Mouse (Mus musculus) midbrain, embryonic 11.5 days (tissue): ENCODE measurements around the gene Os9. TPM values are rescaled to one million over a fixed set of nuclear protein-coding genes. Genes with fewer than 3 reads are reported as not detected.
"Not testable (repeated sequence)": the region's sequence is repeated elsewhere in the genome, so short reads cannot be mapped to it uniquely, and the experiment has no call there.

ENCODE experiments used
- ATAC-seq: fragments of 200-750 bp; cut with Nextera tagmentation; 2 replicates; pipeline ENCODE4 v1.8.0; 2017; ENCODE audit warnings: moderate TSS enrichment, moderate library complexity; ENCODE audit not compliant: low FRiP score
- DNase-seq: peaks from one replicate; pipeline ENCODE4 v3.0.0; 2015; ENCODE audit warnings: low spot score; ENCODE audit errors: missing footprints
- H3K27ac ChIP-seq: fragments of 300-500 bp; sonication (generic); 2 replicates; pipeline ENCODE4 v1.5.1; 2014; ENCODE audit warnings: low read depth, low read length
- H3K27me3 ChIP-seq: fragments of 300-500 bp; sonication (generic); 2 replicates; pipeline ENCODE4 v1.6.1; 2014; ENCODE audit warnings: mild to moderate bottlenecking, low read length, moderate library complexity, mixed read lengths; ENCODE audit not compliant: control insufficient read depth, insufficient read depth
- H3K36me3 ChIP-seq: fragments of 300-500 bp; sonication (generic); 2 replicates; pipeline ENCODE4 v1.6.1; 2014; ENCODE audit warnings: mild to moderate bottlenecking, low read length, moderate library complexity, mixed read lengths; ENCODE audit not compliant: control insufficient read depth, insufficient read depth
- H3K4me1 ChIP-seq: fragments of 300-500 bp; sonication (generic); 2 replicates; pipeline ENCODE4 v1.6.1; 2014; ENCODE audit warnings: low read length; ENCODE audit not compliant: control insufficient read depth, insufficient read depth
- H3K4me2 ChIP-seq: fragments of 300-500 bp; sonication (generic); 2 replicates; pipeline ENCODE4 v1.6.1; 2014; ENCODE audit warnings: mild to moderate bottlenecking, moderate library complexity
- H3K4me3 ChIP-seq: fragments of 300-500 bp; sonication (generic); 2 replicates; pipeline ENCODE4 v1.5.1; 2014; ENCODE audit warnings: low read depth, low read length
- H3K9ac ChIP-seq: fragments of 300-500 bp; sonication (generic); 2 replicates; pipeline ENCODE4 v1.6.1; 2014; ENCODE audit warnings: low read length
- H3K9me3 ChIP-seq: fragments of 300-500 bp; sonication (generic); 2 replicates; pipeline ENCODE4 v1.6.1; 2016; ENCODE audit warnings: low read length; ENCODE audit not compliant: control insufficient read depth
- WGBS: fragments of 180-500 bp; shearing (Covaris S2); extraction: QIAGEN DNeasy Blood & Tissue Kit; methylation state at CpG from one replicate; pipeline ENCODE4 v1.1.7; 2014; 5-methylcytosine and 5-hydroxymethylcytosine counted together
- polyA plus RNA-seq: library from polyadenylated mRNA; unstranded; fragments of >200 nt; fragmentation: Nextera tagmentation; extraction: Ambion mirVana; gene quantifications from 2 replicates; pipeline ENCODE4 v1.2.1, GENCODE M21; 2014

Os9 gene
- polyA plus RNA-seq, 1 experiment from 2014 or later, result 49.7 TPM

DNA sequence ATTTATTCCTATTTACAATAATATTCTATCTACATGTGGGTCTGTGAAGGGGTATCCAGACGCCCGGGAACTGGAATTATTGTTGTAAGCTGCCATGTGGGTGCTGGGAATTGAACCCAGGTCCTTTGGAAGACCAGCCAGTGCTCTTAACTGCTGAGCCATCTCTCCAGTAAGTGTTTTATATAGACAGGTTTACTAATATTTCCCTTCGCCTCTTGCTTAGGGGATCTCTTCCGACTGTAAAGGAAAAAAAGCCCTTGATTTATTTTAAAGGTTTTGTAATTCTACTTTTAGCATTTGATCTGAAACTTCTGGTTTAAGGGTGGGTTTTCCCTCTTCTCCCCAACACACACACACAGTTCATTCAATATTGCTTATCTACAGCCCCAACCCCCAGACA, 43.3 kb upstream of the Os9 start:
- Histone ChIP-seq H3K27me3 (peaks cover 33% of the 10 kb centered on the region), H3K9ac (no peak overlapping the region), H3K4me1 (peaks cover 6% of the 10 kb centered on the region; the same call in 1 of the 2 replicates), H3K36me3 (no peaks in the 10 kb centered on the region), H3K4me3 (no peak overlapping the region), H3K4me2 (no peak overlapping the region; the same call in 1 of the 2 replicates), H3K9me3 (no peaks in the 10 kb centered on the region), H3K27ac (no peak overlapping the region)
- peak; percentile 80 for DNase-seq
- WGBS, result 94% methylated on average over 4 of the region's 4 CpGs
- ATAC-seq, result no peak

DNA sequence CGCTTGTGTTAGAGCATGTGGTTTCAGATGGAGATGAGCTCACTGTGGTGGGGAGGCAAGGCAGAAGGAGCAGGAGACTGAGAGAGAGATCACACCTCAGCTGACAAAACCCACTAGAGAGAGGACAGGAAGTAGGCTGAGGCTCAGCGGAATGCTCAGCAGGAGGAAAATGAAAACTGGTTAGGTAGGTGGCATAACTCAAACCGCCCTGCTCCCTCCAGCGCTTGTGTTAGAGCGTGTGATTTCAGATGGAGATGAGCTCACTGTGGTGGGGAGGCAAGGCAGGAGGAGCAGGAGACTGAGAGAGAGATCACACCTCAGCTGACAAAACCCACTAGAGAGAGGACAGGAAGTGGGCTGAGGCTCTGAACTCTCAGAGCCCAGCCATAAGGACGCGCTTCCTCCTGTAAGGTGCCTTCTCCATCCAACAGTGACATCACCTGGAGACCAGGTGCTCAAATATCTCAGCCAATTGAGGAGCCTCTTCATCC, 41.9 kb upstream of the Os9 start:
- WGBS, result 69% methylated on average over 7 of the region's 7 CpGs
- H3K27me3 ChIP-seq, result peaks cover 26% of the 10 kb centered on the region

GRCm38 (mm10) chr10:127160728-127161127, 39.8 kb upstream of the Os9 start:
- Histone ChIP-seq H3K27me3 (peaks cover 5% of the 10 kb centered on the region), H3K9me3 (no peaks in the 10 kb centered on the region), H3K27ac (no peak overlapping the region), H3K4me2 (no peak overlapping the region), H3K4me1 (peaks cover 5% of the 10 kb centered on the region; the same call in 1 of the 2 replicates), H3K9ac (no peak overlapping the region), H3K4me3 (no peak overlapping the region), H3K36me3 (no peaks in the 10 kb centered on the region)
- DNase-seq, result no peak
- ATAC-seq, result no peak
- 74% methylated on average over 3 of the region's 3 CpGs for WGBS

More for the DNA sequence above, 41.9 kb upstream of the Os9 start:
- not testable (repeated sequence) for H3K36me3 ChIP-seq, DNase-seq, H3K9me3 ChIP-seq, H3K9ac ChIP-seq, H3K27ac ChIP-seq, H3K4me1 ChIP-seq, ATAC-seq, H3K4me3 ChIP-seq, H3K4me2 ChIP-seq

GRCm38 (mm10) chr10:127160081-127160480, 39.1 kb upstream of the Os9 start:
- no peaks in the 10 kb centered on the region; the same call in 1 of the 2 replicates for H3K4me1 ChIP-seq
- no peak overlapping the region for H3K4me2 ChIP-seq
- no peaks in the 10 kb centered on the region for H3K9me3 ChIP-seq
- no peak overlapping the region for H3K9ac ChIP-seq
- H3K27me3 ChIP-seq, result no peaks in the 10 kb centered on the region
- ATAC-seq (no peak), DNase-seq (no peak)
- H3K36me3 ChIP-seq, result no peaks in the 10 kb centered on the region
- no peak overlapping the region for H3K27ac ChIP-seq
- 86% methylated on average over 9 of the region's 9 CpGs for WGBS
- H3K4me3 ChIP-seq, result no peak overlapping the region

DNA sequence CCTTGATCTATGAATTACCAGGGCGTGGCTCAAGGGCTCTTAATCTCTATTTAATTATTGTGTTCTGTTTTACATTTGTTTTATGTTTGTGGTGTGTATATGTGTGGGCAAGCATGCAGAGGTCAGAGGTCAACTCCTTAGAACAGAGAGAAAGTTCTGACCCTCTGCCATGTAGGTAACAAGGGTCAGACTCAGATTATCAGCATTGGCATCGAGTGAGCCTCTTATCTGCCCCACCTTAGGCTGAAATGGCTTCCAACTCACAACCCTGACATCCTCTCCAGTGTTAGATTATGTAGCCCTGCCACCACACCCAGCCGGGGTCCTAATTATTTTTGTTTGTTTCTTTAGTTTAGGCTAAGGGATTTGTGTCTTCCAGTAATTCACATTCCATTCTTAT, 37.5 kb upstream of the Os9 start:
- no peaks in the 10 kb centered on the region for H3K4me1 ChIP-seq
- H3K9ac ChIP-seq, result no peak overlapping the region
- H3K27me3 ChIP-seq, result no peaks in the 10 kb centered on the region
- DNase-seq (no peak), ATAC-seq (no peak)
- WGBS, result 63% methylated on average over 3 of the region's 3 CpGs
- no peak overlapping the region for H3K4me2 ChIP-seq
- H3K9me3 ChIP-seq, result no peaks in the 10 kb centered on the region
- H3K36me3 ChIP-seq, result no peaks in the 10 kb centered on the region
- H3K27ac ChIP-seq, result no peak overlapping the region
- no peak overlapping the region for H3K4me3 ChIP-seq

DNA sequence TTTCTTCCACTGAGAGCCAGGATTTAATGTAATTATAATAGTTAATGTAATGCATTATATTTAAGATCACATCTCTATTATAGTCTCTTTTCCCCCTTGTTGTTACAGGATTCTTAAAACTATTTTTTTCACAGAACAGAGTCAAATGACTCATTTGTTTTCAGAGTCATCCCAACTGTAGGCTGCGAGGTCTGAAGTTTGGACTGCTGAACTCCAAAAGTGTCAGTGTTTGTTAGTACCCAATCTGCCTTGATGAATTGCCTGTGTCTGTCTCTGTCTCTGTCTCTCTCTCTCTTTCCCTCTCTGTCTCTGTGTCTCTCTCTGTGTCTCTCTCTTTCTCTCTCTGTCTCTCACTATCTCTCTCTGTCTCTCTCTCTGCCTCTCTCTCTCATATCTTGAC, 35.6 kb upstream of the Os9 start:
- Histone ChIP-seq H3K27me3 (no peaks in the 10 kb centered on the region), H3K4me2 (no peak overlapping the region), H3K9me3 (no peaks in the 10 kb centered on the region), H3K36me3 (no peaks in the 10 kb centered on the region), H3K4me3 (no peak overlapping the region), H3K9ac (no peak overlapping the region), H3K27ac (no peak overlapping the region), H3K4me1 (no peaks in the 10 kb centered on the region)
- ATAC-seq (no peak), DNase-seq (no peak)
- 79% methylated on average over 1 of the region's 1 CpGs for WGBS

GRCm38 (mm10) chr10:127156089-127156488, 35.2 kb upstream of the Os9 start:
- Histone ChIP-seq H3K36me3 (no peaks in the 10 kb centered on the region), H3K9ac (no peak overlapping the region), H3K27me3 (no peaks in the 10 kb centered on the region), H3K27ac (no peak overlapping the region), H3K9me3 (no peaks in the 10 kb centered on the region), H3K4me2 (no peak overlapping the region), H3K4me1 (no peaks in the 10 kb centered on the region), H3K4me3 (no peak overlapping the region)
- ATAC-seq, result no peak
- no peak for DNase-seq
- WGBS, result 93% methylated on average over 1 of the region's 1 CpGs

GRCm38 (mm10) chr10:127154652-127155051, 33.7 kb upstream of the Os9 start:
- Histone ChIP-seq H3K4me2 (no peak overlapping the region), H3K4me3 (no peak overlapping the region), H3K27ac (no peak overlapping the region), H3K27me3 (no peaks in the 10 kb centered on the region), H3K9ac (no peak overlapping the region), H3K4me1 (no peaks in the 10 kb centered on the region), H3K36me3 (no peaks in the 10 kb centered on the region), H3K9me3 (no peaks in the 10 kb centered on the region)
- no peak for ATAC-seq
- DNase-seq, result no peak
- 91% methylated on average over 5 of the region's 5 CpGs for WGBS

- ATAC-seq (no peak), DNase-seq (no peak)
- H3K4me3 ChIP-seq, result no peak overlapping the region
- H3K27ac ChIP-seq, result no peak overlapping the region
- 92% methylated on average over 2 of the region's 2 CpGs for WGBS
- no peak overlapping the region for H3K4me2 ChIP-seq
- H3K27me3 ChIP-seq, result no peaks in the 10 kb centered on the region
- H3K9ac ChIP-seq, result no peak overlapping the region
- H3K9me3 ChIP-seq, result no peaks in the 10 kb centered on the region
- H3K4me1 ChIP-seq, result no peaks in the 10 kb centered on the region
- no peaks in the 10 kb centered on the region for H3K36me3 ChIP-seq
Measured at GRCm38 (mm10) chr10:127154241-127154640, 33.3 kb upstream of the Os9 start.
